Mouse (Mus musculus): ENCODE results near the gene Timm17b. TPM values are rescaled to one million over a fixed set of nuclear protein-coding genes. Genes with fewer than 3 reads are reported as not detected.

The Timm17b gene
- total and polyA plus RNA-seq, 2 experiments: 20.7 to 53.7 TPM

DNA sequence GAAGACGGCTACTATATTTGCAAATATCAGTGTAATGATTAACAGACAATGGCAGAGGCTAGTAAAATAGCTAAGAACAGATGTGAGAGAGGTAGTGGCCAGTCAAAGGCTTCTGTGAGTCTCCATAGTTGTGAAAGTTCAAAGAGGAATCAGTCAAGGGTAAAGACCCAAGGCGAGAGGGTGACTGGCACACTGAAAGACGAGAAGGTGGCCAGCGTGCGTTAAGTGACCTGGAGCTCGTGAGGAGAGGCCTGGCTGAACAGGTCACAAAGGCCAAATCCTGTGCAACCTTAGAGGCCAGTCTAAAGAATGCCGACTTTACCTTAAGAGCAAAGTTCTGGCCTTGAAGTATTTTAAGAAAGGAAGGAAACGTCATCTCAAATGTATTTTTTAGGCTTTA, 46.5 kb downstream of the Timm17b start:
- DNase-seq (ENCODE audit: extremely low read depth, low read depth, low spot score): peak; percentile 33
- WGBS: 36% methylated on average over 8 of the region's 8 CpGs
- Histone ChIP-seq H3K4me1 (ENCODE audit: control insufficient read depth, insufficient read depth, low read length) (0 out of 2 replicates have a peak, but pooled peaks cover 4% of the 10 kb centered on the region), H3K79me2 (ENCODE audit: control insufficient read depth, insufficient read depth, low read length) (no peaks in the 10 kb centered on the region), H3K4me3 (ENCODE audit: insufficient read depth, low read depth, low read length) (no peak overlapping the region), H3K27ac (replicated peaks; ENCODE audit: insufficient read depth, low read depth, low read length) (no peak overlapping the region), H3K36me3 (ENCODE audit: control insufficient read depth, insufficient read depth, low read length) (peaks cover 1% of the 10 kb centered on the region; the same call in 1 of the 2 replicates), H3K9ac (ENCODE audit: low read depth, low read length) (no peak overlapping the region), H3K27me3 (ENCODE audit: control insufficient read depth, insufficient read depth, low read length) (no peaks in the 10 kb centered on the region)
- TF ChIP-seq CTCF (IDR thresholded peaks at IDR 0.05; ENCODE audit: low read depth, low read length) (no peak), POLR2A (IDR thresholded peaks at IDR 0.05; ENCODE audit: extremely low read depth, insufficient read depth, low read length) (no peak)

DNA sequence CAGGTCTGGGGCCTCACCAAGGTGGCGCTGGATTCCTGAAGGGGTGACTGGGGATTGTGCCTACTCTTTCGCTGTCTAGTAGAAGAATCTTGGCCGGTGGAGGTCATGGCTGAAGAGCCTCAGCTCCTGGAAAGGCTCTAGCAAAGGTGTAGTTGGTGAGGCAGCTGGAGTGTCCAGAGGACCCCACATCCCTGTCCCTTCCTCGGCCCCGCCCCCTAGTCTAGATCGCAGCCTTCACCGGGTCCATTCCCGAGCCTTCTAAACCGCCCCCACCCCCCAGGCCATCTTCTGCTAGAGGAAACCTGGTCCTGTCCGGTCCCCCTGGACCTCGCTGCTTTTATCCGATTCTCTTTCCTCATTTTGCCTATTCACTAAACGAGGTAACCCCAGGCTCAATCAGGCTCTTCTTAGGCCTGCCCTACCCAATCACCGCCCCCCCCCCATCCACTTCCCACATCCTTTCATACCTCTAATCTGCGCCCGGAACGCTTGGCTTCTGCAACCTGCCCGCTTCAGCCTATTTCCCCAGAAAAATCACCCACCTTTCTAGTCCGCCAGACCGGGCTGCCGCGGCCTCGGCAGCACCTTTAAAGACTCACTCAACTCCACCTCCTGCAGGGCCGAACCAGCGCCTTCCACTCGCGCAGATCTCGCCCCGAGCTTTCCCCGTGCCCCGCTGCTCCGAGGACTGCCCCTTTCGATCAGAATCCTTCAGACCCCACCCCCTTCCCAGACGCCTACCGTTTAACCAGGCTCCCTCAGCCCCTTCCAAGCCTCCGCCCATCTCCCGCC, 48.1 kb downstream of the Timm17b start, which contains the start of gene Hdac6:
TSS of gene Hdac6 (minus strand) at position 782 of the 792 bp plus-strand sequence.
- Histone ChIP-seq H3K4me1 (ENCODE audit: control insufficient read depth, insufficient read depth, low read length) (0 out of 2 replicates have a peak, but pooled peaks cover 4% of the 10 kb centered on the region), H3K79me2 (ENCODE audit: control insufficient read depth, insufficient read depth, low read length) (no peaks in the 10 kb centered on the region), H3K27ac (replicated peaks; ENCODE audit: insufficient read depth, low read depth, low read length) (0 out of 2 replicates have a peak within 1 kb of the TSS, but pooled peaks have one; percentile 38), H3K9ac (ENCODE audit: low read depth, low read length) (peak within 1 kb of the TSS; percentile 75), H3K36me3 (ENCODE audit: control insufficient read depth, insufficient read depth, low read length) (no peaks in the 10 kb centered on the region), H3K4me3 (ENCODE audit: insufficient read depth, low read depth, low read length) (peak within 1 kb of the TSS; percentile 82), H3K27me3 (ENCODE audit: control insufficient read depth, insufficient read depth, low read length) (no peaks in the 10 kb centered on the region)
- WGBS: 4% methylated on average over 31 of the region's 37 CpGs
- DNase-seq (ENCODE audit: extremely low read depth, low read depth, low spot score): no peak
- TF ChIP-seq POLR2A (IDR thresholded peaks at IDR 0.05; ENCODE audit: extremely low read depth, insufficient read depth, low read length) (peak; percentile 62; the same call in 1 of the 2 replicates), CTCF (IDR thresholded peaks at IDR 0.05; ENCODE audit: low read depth, low read length) (no peak)

DNA sequence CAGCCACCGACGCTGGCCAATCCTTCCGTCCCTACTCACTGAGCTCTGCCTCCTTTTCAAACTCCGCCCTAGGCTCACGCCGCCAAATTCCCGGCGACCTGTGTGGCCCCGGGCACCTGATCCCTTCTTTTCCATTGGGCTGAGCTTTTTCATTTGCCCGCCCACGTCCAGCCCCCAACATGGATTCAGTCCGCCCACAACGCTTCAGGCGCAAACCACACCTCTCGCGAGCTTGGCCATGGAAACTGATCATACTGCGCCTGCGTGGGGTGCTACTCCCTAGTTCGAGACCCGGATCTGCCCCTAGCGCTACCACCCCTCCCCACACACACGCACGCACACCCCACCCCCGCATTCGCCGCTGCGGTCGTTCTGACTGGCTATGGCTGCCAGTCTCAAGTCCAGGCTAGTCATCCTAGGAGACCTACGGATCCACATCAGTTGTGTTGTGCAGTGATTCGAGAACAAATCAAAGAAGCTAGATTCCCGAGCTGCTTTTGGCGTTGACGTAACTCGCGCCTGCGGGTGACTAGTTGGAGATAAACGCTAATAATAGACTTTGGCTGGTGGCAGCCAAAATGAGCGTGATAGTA, 48.8 kb downstream of the Timm17b start:
- Histone ChIP-seq H3K4me1 (ENCODE audit: control insufficient read depth, insufficient read depth, low read length) (0 out of 2 replicates have a peak, but pooled peaks cover 4% of the 10 kb centered on the region), H3K27me3 (ENCODE audit: control insufficient read depth, insufficient read depth, low read length) (no peaks in the 10 kb centered on the region), H3K36me3 (ENCODE audit: control insufficient read depth, insufficient read depth, low read length) (no peaks in the 10 kb centered on the region), H3K79me2 (ENCODE audit: control insufficient read depth, insufficient read depth, low read length) (no peaks in the 10 kb centered on the region), H3K27ac (replicated peaks; ENCODE audit: insufficient read depth, low read depth, low read length) (no peak overlapping the region), H3K9ac (ENCODE audit: low read depth, low read length) (peak overlapping the region; percentile 75), H3K4me3 (ENCODE audit: insufficient read depth, low read depth, low read length) (peak overlapping the region; percentile 73)
- WGBS: 2% methylated on average over 38 of the region's 38 CpGs
- peak; percentile 91 for DNase-seq (ENCODE audit: extremely low read depth, low read depth, low spot score)
- TF ChIP-seq CTCF (IDR thresholded peaks at IDR 0.05; ENCODE audit: low read depth, low read length): no peak
- 0 out of 2 replicates have a peak, but pooled peaks have one; percentile 18 for TF ChIP-seq POLR2A (IDR thresholded peaks at IDR 0.05; ENCODE audit: extremely low read depth, insufficient read depth, low read length)

DNA sequence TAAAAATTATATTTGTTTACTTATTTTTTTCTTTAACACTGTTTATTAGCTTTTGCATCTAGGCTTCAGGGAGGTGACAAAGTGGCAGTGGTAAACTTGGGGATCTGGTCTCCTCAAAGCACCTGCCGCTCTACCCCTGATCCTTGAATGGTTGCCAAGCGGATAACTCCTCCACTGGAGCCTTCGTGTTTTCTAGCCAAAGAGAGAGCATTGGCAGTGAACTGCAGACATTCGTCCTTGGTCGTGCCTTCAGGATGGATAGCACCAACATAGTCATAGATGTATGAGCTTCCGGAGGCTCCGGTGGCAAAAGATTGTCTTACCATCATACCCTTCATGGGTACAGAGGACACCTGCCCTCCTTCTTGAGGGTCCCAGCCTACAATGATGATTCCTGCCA, 50.9 kb downstream of the Timm17b start:
- 84% methylated on average over 7 of the region's 7 CpGs for WGBS
- no peak for DNase-seq (ENCODE audit: extremely low read depth, low read depth, low spot score)
- no peaks in the 10 kb centered on the region for H3K27me3 ChIP-seq (ENCODE audit: control insufficient read depth, insufficient read depth, low read length)

More for the DNA sequence above, 50.9 kb downstream of the Timm17b start:
- TF ChIP-seq CTCF (IDR thresholded peaks at IDR 0.05; ENCODE audit: low read depth, low read length): no peak
- TF ChIP-seq POLR2A (IDR thresholded peaks at IDR 0.05; ENCODE audit: extremely low read depth, insufficient read depth, low read length): no peak
- Histone ChIP-seq H3K9ac (ENCODE audit: low read depth, low read length) (no peak overlapping the region), H3K27ac (replicated peaks; ENCODE audit: insufficient read depth, low read depth, low read length) (no peak overlapping the region), H3K4me3 (ENCODE audit: insufficient read depth, low read depth, low read length) (no peak overlapping the region), H3K4me1 (ENCODE audit: control insufficient read depth, insufficient read depth, low read length) (0 out of 2 replicates have a peak, but pooled peaks cover 4% of the 10 kb centered on the region), H3K36me3 (ENCODE audit: control insufficient read depth, insufficient read depth, low read length) (no peaks in the 10 kb centered on the region), H3K79me2 (ENCODE audit: control insufficient read depth, insufficient read depth, low read length) (no peaks in the 10 kb centered on the region)

Other genes starting within 250 kb of the Timm17b start
- 2.0 and 2.8 TPM in 2 replicates for gene Prickle3, start 242.1 kb upstream of the Timm17b start, total RNA-seq (2014; rRNA removed)
- 4.6 and 6.8 TPM in 2 replicates for gene Prickle3, start 242.1 kb upstream of the Timm17b start, polyA plus RNA-seq (2012; rRNA removed)
- gene Plp2, start 228.0 kb upstream of the Timm17b start, total RNA-seq (2014; rRNA removed): 0.92 and 1.7 TPM in 2 replicates
- gene Plp2, start 228.0 kb upstream of the Timm17b start, polyA plus RNA-seq (2012; rRNA removed): 3.7 and 4.0 TPM in 2 replicates
- 20.9 and 21.3 TPM in 2 replicates for gene Magix, start 218.1 kb upstream of the Timm17b start, total RNA-seq (2014; rRNA removed)
- gene Magix, start 218.1 kb upstream of the Timm17b start, polyA plus RNA-seq (2012; rRNA removed): 33.0 and 36.9 TPM in 2 replicates
- gene Gpkow, start 202.2 kb upstream of the Timm17b start, total RNA-seq (2014; rRNA removed): 5.0 and 5.5 TPM in 2 replicates
- 4.3 and 5.0 TPM in 2 replicates for gene Gpkow, start 202.2 kb upstream of the Timm17b start, polyA plus RNA-seq (2012; rRNA removed)
- gene Wdr45, start 185.0 kb upstream of the Timm17b start, total RNA-seq (2014; rRNA removed): 33.4 and 37.1 TPM in 2 replicates
- gene Wdr45, start 185.0 kb upstream of the Timm17b start, polyA plus RNA-seq (2012; rRNA removed): 39.9 and 48.3 TPM in 2 replicates
- gene Gm45208, start 177.1 kb upstream of the Timm17b start, total RNA-seq (2014; rRNA removed): 1.0 TPM in 1 of 2 replicates, not detected in the other
- gene Gm45208, start 177.1 kb upstream of the Timm17b start, polyA plus RNA-seq (2012; rRNA removed): 1.5 and 1.9 TPM in 2 replicates
- 1.1 and 2.8 TPM in 2 replicates for gene Praf2, start 170.9 kb upstream of the Timm17b start, total RNA-seq (2014; rRNA removed)
- 7.7 and 13.9 TPM in 2 replicates for gene Praf2, start 170.9 kb upstream of the Timm17b start, polyA plus RNA-seq (2012; rRNA removed)
- 0.34 and 0.37 TPM in 2 replicates for gene Ccdc120, start 148.5 kb upstream of the Timm17b start, total RNA-seq (2014; rRNA removed)
- 1.00 and 1.1 TPM in 2 replicates for gene Ccdc120, start 148.5 kb upstream of the Timm17b start, polyA plus RNA-seq (2012; rRNA removed)
- 4.7 and 9.4 TPM in 2 replicates for gene Tfe3, start 136.8 kb upstream of the Timm17b start, total RNA-seq (2014; rRNA removed)
- gene Tfe3, start 136.8 kb upstream of the Timm17b start, polyA plus RNA-seq (2012; rRNA removed): 15.6 and 17.0 TPM in 2 replicates
- gene Gripap1, start 109.6 kb upstream of the Timm17b start, total RNA-seq (2014; rRNA removed): 11.5 and 13.5 TPM in 2 replicates
- gene Gripap1, start 109.6 kb upstream of the Timm17b start, polyA plus RNA-seq (2012; rRNA removed): 14.6 and 22.2 TPM in 2 replicates
- gene Kcnd1, start 77.1 kb upstream of the Timm17b start, total RNA-seq (2014; rRNA removed): not detected in 2 replicates
- gene Kcnd1, start 77.1 kb upstream of the Timm17b start, polyA plus RNA-seq (2012; rRNA removed): 0.11 TPM in 2 replicates
- gene Otud5, start 58.0 kb upstream of the Timm17b start, total RNA-seq (2014; rRNA removed): 18.0 and 22.0 TPM in 2 replicates
- 14.2 and 17.0 TPM in 2 replicates for gene Otud5, start 58.0 kb upstream of the Timm17b start, polyA plus RNA-seq (2012; rRNA removed)
- gene Pim2, start 21.1 kb upstream of the Timm17b start, total RNA-seq (2014; rRNA removed): 0.74 and 1.9 TPM in 2 replicates
- 4.7 and 5.4 TPM in 2 replicates for gene Pim2, start 21.1 kb upstream of the Timm17b start, polyA plus RNA-seq (2012; rRNA removed)
- 10.6 and 11.5 TPM in 2 replicates for gene Slc35a2, start 15.3 kb upstream of the Timm17b start, total RNA-seq (2014; rRNA removed)
- 34.7 and 42.6 TPM in 2 replicates for gene Slc35a2, start 15.3 kb upstream of the Timm17b start, polyA plus RNA-seq (2012; rRNA removed)
- gene Pqbp1, start 88 bp upstream of the Timm17b start, total RNA-seq (2014; rRNA removed): 14.3 and 15.3 TPM in 2 replicates
- gene Pqbp1, start 88 bp upstream of the Timm17b start, polyA plus RNA-seq (2012; rRNA removed): 49.1 and 51.2 TPM in 2 replicates
- gene Gm10491, start 8.5 kb downstream of the Timm17b start, total RNA-seq (2014; rRNA removed): not detected in 2 replicates
- gene Gm10491, start 8.5 kb downstream of the Timm17b start, polyA plus RNA-seq (2012; rRNA removed): not detected in 2 replicates
- gene Gm10490, start 10.2 kb downstream of the Timm17b start, total RNA-seq (2014; rRNA removed): not detected in 2 replicates
- gene Gm10490, start 10.2 kb downstream of the Timm17b start, polyA plus RNA-seq (2012; rRNA removed): not detected in 2 replicates
- gene Pcsk1n, start 20.5 kb downstream of the Timm17b start, total RNA-seq (2014; rRNA removed): 0.09 TPM in 1 of 2 replicates, not detected in the other
- not detected in 2 replicates for gene Pcsk1n, start 20.5 kb downstream of the Timm17b start, polyA plus RNA-seq (2012; rRNA removed)
- not detected in 2 replicates for gene Eras, start 29.2 kb downstream of the Timm17b start, total RNA-seq (2014; rRNA removed)
- gene Eras, start 29.2 kb downstream of the Timm17b start, polyA plus RNA-seq (2012; rRNA removed): not detected in 2 replicates
- 9.8 and 13.3 TPM in 2 replicates for gene Hdac6, start 48.5 kb downstream of the Timm17b start, total RNA-seq (2014; rRNA removed)
- 17.5 and 19.8 TPM in 2 replicates for gene Hdac6, start 48.5 kb downstream of the Timm17b start, polyA plus RNA-seq (2012; rRNA removed)
- gene Gata1, start 78.7 kb downstream of the Timm17b start, total RNA-seq (2014; rRNA removed): 0.09 TPM in 1 of 2 replicates, not detected in the other
- 0.06 TPM in 1 of 2 replicates, not detected in the other for gene Gata1, start 78.7 kb downstream of the Timm17b start, polyA plus RNA-seq (2012; rRNA removed)
- not detected in 2 replicates for gene Glod5, start 119.1 kb downstream of the Timm17b start, total RNA-seq (2014; rRNA removed)
- not detected in 2 replicates for gene Glod5, start 119.1 kb downstream of the Timm17b start, polyA plus RNA-seq (2012; rRNA removed)
- gene Suv39h1, start 175.4 kb downstream of the Timm17b start, total RNA-seq (2014; rRNA removed): 3.5 and 4.6 TPM in 2 replicates
- 4.3 and 4.4 TPM in 2 replicates for gene Suv39h1, start 175.4 kb downstream of the Timm17b start, polyA plus RNA-seq (2012; rRNA removed)
- 1.6 and 2.2 TPM in 2 replicates for gene Was, start 191.1 kb downstream of the Timm17b start, total RNA-seq (2014; rRNA removed)
- gene Was, start 191.1 kb downstream of the Timm17b start, polyA plus RNA-seq (2012; rRNA removed): 0.83 and 1.7 TPM in 2 replicates
- gene Wdr13, start 233.5 kb downstream of the Timm17b start, total RNA-seq (2014; rRNA removed): 16.7 and 18.5 TPM in 2 replicates
- 44.1 and 49.8 TPM in 2 replicates for gene Wdr13, start 233.5 kb downstream of the Timm17b start, polyA plus RNA-seq (2012; rRNA removed)
- gene Rbm3, start 246.5 kb downstream of the Timm17b start, total RNA-seq (2014; rRNA removed): 61.7 and 67.0 TPM in 2 replicates
- gene Rbm3, start 246.5 kb downstream of the Timm17b start, polyA plus RNA-seq (2012; rRNA removed): 13.2 and 24.3 TPM in 2 replicates